Mouse (Mus musculus) adrenal gland, adult 18-20 months (tissue): Measurements from ENCODE around the gene Sntg2. TPM values are rescaled to one million over a fixed set of nuclear protein-coding genes. Genes with fewer than 3 reads are reported as not detected.

ENCODE experiments used
- DNase-seq, 2 experiments: peaks; one replicate each; pipeline ENCODE4 v3.0.0; 2021 to 2022; ENCODE audit warnings: low spot score in 2 of 2
- total RNA-seq, 2 experiments: library from RNA; stranded (reverse); gene quantifications; 1 replicate in 1 of 2; 2 replicates in 1 of 2; pipeline ENCODE4 v1.2.3; 2021

Gene Sntg2
- total RNA-seq, 2 experiments from 2014 or later, result 0.70 to 0.77 TPM

DNA sequence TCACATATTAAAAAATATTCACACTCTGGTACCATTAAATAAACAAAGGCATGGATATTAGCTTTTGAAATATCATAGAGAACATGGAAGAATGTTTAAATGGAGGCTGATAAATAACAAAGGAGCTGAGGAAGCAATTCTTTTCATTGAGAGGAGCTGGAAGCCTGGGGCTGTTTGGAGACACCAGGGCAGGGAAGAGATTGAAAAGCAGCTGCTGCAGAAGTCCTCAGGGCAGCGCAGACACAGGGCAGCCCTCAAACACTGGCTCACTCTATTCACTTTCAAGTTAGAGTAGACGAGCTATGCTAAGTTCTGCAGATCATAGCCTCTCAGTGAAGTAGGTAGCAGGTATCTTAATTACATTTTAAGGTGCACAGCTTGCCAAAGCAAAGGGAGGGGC lies 164.6 kb downstream of the Sntg2 start:
- DNase-seq, result no peak

DNA sequence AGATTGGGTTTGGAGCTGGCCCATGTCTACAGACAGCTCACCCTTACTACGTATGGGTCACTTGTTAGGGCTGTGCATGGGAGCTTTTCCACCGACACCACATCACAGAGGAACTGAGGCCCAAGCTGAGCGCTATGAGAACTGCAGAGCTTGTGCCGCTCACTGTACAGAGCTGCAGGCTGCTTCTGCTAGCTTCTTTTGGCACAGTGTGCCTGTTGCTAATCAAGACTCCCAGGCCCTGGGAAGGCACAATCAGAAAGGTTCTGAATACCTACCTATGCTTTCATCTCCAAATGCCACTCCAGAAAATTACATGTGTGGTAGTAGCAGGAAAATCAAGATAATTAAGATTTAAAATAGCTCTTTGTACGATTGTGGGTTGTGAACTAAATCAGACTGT lies 165.1 kb downstream of the Sntg2 start:
- DNase-seq, result no peak

DNA sequence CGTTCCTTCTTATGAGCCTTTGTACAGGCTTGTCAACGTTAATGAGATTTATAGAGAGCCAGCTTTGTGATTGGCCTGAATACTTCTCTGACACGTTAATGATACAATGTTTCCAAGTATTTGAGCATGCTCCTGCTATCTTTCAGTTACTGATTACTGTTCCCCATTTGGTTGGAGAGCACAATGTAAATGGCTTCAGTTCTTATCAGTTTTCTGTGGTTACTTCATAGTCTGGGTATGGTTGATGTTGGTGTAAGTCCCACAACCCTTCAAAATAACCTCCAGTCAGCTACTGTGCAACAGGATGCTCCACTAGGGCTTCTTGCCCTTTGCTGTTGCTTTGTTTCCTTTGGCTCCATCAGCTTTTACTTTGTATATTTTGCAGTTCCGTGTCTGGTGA lies 168.7 kb downstream of the Sntg2 start:
- no peak for DNase-seq

DNA sequence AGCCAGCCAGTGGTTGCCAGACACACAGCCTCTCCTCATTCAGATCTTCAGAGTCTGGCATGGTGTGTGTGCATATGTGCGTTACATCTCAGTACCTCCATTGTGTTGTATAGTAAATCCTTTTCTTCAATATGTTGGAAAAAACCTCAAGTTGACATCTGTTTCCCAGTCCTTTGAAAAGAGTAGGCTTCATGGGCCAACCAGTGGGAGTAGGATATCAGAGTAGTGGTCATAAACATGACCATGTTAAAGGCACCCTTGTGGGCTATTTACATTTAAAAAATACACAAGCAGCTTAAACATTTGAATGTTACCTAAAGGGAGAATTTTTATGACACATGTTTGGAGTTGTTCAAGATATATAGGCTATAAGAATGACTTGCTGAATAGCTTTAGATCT lies 170.4 kb downstream of the Sntg2 start:
- DNase-seq, result no peak

DNA sequence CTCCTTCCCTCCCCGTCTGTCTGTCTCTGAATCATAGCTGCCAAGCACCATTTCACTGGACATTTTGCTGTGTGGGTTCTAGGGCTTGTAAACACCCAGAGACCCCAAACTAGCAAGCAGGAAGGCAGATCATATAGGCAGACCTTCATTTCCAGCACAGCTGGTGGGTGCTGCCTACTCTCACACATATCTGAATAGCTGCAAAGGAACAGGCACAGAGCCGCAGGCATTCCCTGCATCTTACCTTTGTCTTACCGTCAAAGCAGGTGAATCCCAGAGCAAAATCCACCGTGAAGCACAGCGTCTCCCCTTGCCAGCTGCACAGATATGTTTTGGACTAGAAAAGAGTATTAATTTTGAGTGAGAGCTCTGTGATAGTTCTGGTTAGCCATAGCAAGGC lies 172.1 kb downstream of the Sntg2 start:
- no peak for DNase-seq

DNA sequence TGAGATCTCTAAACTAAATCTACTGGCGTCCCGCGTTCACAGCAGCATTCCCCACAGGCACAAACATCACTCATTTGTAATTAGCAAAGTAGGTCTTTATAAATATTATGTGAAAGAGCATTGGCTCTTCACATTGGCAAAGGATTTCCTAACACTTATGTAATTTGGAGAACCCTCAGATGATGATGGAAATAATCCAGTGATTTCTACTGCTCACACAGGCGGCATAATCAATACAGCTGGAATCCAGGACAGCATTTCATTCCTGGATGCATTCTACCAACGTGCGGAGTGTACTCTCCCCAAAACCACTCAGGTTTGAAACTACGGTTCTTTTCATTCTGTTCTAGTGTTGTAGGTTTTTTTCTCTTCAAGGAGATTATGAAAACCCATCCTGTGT lies 172.6 kb downstream of the Sntg2 start:
- no peak for DNase-seq

DNA sequence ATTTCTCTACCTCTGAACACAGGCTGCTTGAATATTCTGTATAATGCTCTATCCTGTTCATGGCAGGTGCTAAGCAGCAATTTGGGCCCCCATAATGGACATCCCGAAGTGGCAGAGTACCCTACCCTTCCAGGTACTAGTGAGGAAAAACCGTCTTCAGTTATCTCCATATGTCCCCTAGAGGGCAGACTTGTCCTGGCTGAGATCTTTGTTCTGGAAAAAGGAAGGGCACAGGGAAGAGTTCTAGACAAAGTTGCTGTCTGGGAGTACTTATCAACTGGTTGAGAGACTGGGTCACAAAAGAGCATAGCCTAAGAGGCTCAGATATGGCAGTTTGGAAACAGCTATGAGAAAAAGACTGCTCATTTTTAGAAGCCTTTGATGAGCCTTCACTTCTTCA lies 173.4 kb downstream of the Sntg2 start:
- peak in 1 of 2 experiments; percentile 9 for DNase-seq

DNA sequence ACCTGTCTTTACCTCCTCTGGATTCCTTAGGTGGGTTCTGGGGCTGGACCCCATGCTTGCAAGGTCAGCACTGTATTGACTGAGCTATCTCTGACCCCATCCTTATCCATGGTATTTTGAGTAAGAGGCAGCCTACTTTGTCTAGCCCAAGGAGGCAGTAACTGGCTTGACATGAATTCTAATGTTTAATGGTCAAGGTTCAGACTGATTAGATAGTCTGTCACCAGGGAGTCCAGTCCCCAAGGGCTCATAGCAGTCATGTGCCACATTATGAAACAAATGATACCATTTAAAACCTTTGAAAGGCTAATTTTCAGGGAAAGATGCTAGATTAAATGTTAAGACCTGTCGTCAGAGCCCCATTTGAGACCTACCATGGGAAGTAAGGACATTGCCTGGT lies 174.9 kb downstream of the Sntg2 start:
- no peak for DNase-seq

DNA sequence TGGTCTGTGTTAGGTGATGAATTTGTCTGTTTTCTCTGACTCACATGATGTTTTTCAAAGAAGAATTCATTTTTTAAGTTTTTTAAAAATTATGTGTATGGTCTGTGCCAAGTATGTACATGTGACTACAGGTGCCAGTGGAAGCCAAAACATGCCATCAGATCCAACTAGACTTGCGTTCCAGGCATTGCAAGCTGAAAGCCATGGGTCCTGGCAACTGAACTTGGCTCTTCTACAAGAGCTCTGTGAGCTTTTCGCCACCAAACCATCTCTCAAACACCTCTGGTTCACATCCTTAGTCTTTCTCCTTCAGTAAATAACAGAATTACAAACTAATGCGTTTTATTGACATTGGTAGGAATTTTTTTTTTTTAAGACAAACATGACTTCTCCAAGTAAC lies 191.5 kb downstream of the Sntg2 start:
- no peak for DNase-seq

DNA sequence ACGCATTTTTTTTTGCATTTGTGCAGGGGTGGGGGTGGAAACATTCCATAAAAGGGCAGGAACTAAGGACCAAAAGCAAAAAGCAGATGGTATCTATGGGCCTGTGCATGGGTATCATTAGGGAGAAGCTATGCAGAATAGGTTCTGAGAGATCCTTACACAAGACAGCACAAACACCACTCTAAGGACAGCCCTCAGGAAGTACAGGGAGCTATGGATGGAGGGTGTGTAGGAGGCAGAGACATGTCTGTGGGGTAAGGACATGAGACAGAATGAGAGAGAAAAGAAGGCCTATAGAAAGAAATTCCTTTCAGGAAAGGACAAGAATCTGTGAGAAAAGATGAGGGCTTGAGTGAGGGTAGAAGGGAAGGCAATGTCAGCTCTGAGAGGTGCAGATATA lies 193.6 kb downstream of the Sntg2 start:
- DNase-seq, result no peak

DNA sequence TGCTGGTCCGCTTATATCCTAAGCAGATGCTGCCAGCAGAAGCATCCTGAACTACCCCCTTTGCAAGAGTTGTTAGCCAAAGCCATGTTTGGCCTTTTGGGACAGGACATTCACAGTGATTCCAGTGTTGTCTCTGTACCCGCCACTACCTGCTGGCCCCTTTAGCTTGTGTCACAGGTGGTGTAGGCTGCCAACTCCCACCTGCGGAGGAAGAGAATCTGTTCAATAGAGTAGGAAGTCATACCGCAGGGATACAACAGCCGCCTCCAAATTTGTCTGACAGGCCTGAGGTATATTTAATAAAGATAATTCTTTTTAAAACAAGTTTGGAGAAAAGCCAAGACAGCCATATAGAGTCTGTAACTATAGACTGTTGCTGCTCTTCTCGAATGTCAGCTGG lies 195.2 kb downstream of the Sntg2 start:
- DNase-seq, result no peak

DNA sequence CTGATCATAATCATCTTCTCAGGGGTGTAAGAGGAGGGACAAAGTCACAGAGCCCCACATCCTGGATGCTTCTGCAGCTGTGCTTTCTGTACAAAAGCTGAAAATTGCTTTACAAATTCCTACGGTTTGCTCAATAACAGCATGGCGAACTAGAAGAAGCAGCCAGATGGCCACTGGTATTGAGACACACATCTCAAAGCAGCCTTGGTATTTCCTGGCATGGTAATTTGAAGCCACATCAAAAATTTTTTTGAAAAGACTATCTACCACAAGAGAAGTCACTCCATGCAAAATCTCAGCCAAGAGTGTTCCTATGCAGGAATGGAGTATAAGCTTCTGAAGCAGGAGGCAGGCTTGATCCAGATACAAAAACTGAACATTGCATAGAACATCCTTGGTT lies 195.6 kb downstream of the Sntg2 start:
- DNase-seq, result no peak

DNA sequence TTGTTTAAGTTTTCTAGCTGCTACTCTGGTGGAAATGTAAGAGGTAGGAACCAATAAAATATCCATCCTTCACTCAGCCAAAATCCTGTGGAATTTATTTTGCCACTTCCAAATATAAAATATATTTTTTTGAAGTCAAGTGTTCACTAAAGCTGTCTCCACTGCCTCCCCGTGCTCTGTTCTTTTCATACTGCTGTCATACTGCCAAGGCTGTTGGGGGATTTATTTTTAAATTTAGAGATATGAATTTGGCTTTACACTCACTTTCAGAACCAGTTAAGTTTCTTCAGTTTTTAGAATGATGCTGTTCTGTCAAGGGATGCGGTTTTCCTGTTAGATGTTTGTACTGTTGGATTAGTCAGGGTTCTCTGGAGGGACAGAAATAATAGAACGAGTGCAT lies 204.7 kb downstream of the Sntg2 start:
- DNase-seq, result no peak

DNA sequence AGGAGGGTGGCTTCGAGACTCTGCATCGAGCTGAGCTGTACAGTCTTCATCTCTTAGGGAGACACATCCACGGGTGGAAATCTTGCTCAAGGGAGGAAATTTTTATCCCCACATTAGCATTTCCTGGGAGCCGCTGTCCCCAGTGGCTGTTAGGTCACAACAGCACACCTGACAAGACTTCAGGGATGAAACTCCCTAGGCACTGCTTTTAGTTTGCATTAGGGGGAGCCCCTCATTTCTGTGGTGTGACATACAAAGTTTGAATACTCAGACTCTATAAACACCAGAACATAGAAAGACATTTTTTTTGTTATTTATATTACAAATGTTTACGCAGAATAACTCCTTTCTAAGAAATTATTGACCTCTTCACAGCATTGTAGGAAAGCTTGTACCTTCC lies 208.6 kb downstream of the Sntg2 start:
- no peak for DNase-seq

DNA sequence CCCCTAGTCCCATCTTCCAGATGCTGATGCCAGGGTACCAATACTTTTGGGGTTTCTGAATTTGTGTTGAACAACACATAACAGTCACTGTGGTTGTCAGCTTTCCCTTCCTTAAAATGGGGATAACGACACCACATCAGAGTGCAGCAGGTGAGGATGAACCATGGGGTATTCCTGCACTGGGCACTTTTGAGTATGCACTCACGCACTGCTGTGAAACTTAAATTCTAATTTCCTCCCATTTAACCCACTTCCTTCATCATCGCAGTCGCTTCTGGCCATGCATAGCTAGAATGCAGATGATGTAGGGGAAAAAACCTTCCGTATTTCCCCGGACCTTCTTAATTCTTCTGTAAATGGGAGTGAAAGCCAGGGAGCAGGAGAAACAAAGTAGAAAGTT lies 209.2 kb downstream of the Sntg2 start:
- no peak for DNase-seq

DNA sequence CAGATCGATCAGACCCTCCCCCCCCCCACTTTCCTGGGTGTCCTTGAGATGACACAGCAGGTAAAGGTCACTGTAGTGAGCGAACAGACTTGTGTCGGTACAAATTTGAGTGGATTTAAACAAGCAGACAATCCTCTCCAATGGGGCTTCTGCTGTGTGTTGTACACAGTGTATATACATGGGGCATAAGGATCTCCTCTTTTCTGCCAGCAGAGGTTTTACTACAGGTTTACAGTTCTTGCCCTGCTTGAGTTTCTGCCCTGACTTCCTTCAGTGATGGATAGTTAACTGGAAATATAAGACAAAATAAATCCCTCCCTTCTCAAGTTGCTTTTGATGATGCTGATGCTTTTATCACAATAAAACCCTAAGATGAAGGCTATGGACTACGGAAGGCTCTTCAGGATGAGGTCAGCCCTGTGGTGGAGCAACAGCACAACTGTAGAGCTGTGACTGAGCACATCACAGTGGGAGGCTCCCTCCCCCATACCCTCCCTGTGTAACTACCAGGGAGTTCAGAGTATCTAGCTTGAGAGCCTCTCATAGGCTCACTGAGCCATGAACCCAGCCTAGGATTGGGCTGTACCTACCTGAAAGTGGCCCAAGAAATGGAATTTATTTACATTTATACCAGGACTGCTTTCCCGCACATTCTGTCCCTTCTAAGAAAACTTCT lies 211.3 kb downstream of the Sntg2 start:
- no peak for DNase-seq

DNA sequence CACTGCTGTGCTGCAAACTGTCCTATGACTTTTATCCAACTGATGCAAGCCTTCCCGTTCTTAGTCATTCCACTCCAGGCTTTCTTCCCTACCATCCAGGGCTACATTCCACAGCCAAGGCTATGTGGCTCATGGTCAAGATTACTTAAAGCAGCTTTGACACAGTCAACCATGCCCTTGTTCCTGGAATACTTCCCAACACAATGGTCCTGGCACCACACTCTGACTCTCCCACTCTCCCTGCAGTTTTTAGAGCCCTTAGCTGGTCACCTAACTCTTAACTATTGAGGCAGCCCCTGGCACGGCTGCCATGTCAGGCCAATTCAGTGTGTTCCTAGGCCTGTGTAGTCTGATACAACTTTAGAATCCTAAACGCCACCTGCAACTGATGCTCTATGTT lies 212.7 kb downstream of the Sntg2 start:
- peak; percentile 21 to 31 for DNase-seq

DNA sequence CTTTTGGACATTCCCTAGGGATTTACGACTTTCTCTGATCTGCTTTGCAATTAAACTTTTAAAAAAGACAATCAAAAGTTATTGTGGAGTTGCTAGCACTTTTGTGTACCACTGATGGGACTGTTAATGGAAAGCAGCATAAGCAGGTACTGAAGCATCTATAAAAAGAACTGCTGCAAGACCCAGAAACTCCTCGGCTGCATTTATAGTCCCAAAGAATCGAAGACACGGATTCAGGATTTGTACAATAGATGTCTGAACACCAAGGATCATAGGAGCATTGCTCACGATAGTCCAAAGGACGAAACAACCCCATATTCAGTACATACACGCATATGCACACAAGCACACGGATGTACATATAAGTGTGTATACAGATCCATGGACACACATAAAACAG lies 213.4 kb downstream of the Sntg2 start:
- DNase-seq, result no peak

DNA sequence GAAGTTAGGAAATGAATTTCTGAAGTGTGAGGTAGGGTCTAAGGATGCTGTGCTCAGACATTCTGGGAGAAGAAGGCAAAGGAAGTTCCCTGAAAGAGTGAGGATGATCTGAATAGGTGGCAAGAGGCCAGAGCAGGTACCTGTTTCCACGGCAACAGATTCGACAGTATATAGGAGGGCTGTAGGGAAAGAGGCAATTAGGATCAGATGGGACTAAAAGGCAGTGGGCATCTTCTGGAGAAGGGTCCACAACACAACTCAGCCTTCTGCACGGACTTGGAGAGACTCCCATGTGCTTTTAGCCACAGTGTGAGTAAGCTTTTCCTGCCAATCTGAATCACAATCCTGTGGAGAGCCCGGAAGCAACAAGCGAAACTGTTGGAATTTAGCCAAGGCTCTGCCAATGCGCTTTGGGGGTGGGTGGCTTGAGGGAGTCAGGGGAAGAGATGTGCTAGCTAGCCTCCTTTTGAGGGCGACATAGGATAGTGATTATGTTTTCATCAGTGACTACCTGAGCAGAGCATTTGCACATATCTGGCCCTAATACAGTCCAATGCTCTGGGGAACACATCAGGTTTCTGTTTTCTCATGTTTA lies 219.0 kb downstream of the Sntg2 start:
- no peak for DNase-seq

DNA sequence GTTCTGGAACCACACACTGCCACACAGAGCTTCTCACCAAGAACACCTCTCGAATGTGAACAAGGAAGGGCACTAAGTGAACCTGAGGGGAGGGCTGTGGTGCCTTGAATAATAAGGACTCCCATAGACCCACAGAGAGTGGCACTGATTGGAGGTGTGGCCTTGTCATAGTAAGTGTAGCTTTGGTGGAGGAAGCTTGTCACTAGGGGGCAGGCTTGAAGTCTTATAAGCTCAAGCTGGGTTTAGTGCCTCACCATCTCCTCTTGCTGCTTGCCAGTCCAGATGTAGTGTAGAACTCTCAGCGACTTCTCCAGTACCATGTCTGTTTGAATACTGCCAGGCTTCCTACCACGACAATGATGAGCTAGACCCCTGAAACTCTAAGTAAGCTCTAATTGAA lies 231.1 kb downstream of the Sntg2 start:
- DNase-seq, result peak; percentile 14 to 34

DNA sequence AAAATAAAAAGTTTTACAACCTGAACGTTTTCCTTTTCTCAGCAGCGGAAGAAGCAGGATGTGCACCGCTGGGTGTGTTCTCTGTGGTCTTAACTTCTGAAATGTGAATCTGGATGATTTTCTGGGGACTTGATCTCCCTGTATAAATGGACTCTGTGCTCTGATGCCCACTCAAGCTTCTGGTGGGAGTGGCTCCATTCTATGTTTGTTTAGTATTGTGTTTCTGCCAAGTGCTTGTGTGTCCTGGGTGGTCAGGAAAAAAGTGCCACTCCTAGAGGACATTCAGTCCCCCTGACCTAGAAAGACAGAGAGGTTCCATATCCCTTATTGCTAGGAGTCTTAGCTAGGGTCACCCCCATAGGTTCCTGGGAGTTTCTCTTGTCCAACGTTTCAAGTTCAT lies 240.7 kb downstream of the Sntg2 start, which contains the start of gene Tpo:
TSS of gene Tpo (minus strand) at position 101 of the 400 bp plus-strand sequence.
- no peak for DNase-seq

DNA sequence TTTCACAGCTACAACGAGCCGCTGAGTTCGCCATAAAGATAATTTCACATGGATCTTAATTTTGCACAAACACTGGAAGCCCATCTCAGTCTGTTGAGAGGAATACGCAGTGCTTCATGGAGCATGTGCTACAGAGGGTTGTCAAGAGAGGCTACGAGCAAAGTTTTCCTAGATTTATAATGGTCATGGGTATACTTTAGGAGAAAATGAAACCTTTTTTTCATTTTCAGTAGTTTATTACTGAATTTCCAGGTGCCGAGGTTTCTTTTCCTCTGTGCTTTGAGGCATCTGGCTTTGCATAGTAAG lies 243.8 kb downstream of the Sntg2 start:
- no peak for DNase-seq
